Mouse (Mus musculus): ENCODE results near the gene Serpinb6a. TPM values are rescaled to one million over a fixed set of nuclear protein-coding genes. Genes with fewer than 3 reads are reported as not detected.
A peak's percentile ranks its signal among the peaks of the same experiment; 100 is the strongest.

Gene Serpinb6a
- polyA plus RNA-seq, 1 experiment, result 31.1 TPM

- no peak overlapping the region for H3K4me3 ChIP-seq (ENCODE audit: insufficient read depth, low read depth, low read length)
- H3K27me3 ChIP-seq (replicated peaks; ENCODE audit: control insufficient read depth, insufficient read depth, low read length), result no peaks in the 10 kb centered on the region
- peak; percentile 52 for DNase-seq
- H3K4me1 ChIP-seq (ENCODE audit: control insufficient read depth, insufficient read depth, low read length), result peaks cover 15% of the 10 kb centered on the region
- H3K36me3 ChIP-seq (ENCODE audit: control insufficient read depth, insufficient read depth, low read length), result peaks cover under 1% of the 10 kb centered on the region; the same call in 1 of the 2 replicates
- H3K27ac ChIP-seq (ENCODE audit: insufficient read depth, low read depth, low read length), result peak overlapping the region; percentile 69; the same call in 1 of the 2 replicates
- 44% methylated on average over 3 of the region's 3 CpGs for WGBS
- TF ChIP-seq CTCF (conservative IDR thresholded peaks at IDR 0.05; ENCODE audit: insufficient read depth, insufficient read length, low read depth, low read length), result no peak
These were observed 32.8 kb upstream of the Serpinb6a start for GRCm38 (mm10) chr13:34035424-34035823.

- no peak overlapping the region for H3K27ac ChIP-seq (ENCODE audit: insufficient read depth, low read depth, low read length)
- H3K4me1 ChIP-seq (ENCODE audit: control insufficient read depth, insufficient read depth, low read length), result peaks cover 7% of the 10 kb centered on the region
- DNase-seq, result no peak
- no peak overlapping the region for H3K4me3 ChIP-seq (ENCODE audit: insufficient read depth, low read depth, low read length)
- H3K36me3 ChIP-seq (ENCODE audit: control insufficient read depth, insufficient read depth, low read length), result peaks cover 3% of the 10 kb centered on the region; the same call in 1 of the 2 replicates
- TF ChIP-seq POLR2A (IDR thresholded peaks at IDR 0.05; ENCODE audit: low read depth, low read length) (no peak), CTCF (conservative IDR thresholded peaks at IDR 0.05; ENCODE audit: insufficient read depth, insufficient read length, low read depth, low read length) (no peak)
- WGBS, result 84% methylated on average over 2 of the region's 2 CpGs
- no peaks in the 10 kb centered on the region for H3K27me3 ChIP-seq (replicated peaks; ENCODE audit: control insufficient read depth, insufficient read depth, low read length)
These were observed 29.4 kb upstream of the Serpinb6a start for GRCm38 (mm10) chr13:34032041-34032440.

- H3K27ac ChIP-seq (ENCODE audit: insufficient read depth, low read depth, low read length), result no peak overlapping the region
- no peak for DNase-seq
- 81% methylated on average over 2 of the region's 2 CpGs for WGBS
These were observed 19.4 kb upstream of the Serpinb6a start for GRCm38 (mm10) chr13:34021998-34022397.

GRCm38 (mm10) chr13:34018521-34018920 lies 15.9 kb upstream of the Serpinb6a start:
- no peak for TF ChIP-seq CTCF (conservative IDR thresholded peaks at IDR 0.05; ENCODE audit: insufficient read depth, insufficient read length, low read depth, low read length)
- no peak for TF ChIP-seq POLR2A (IDR thresholded peaks at IDR 0.05; ENCODE audit: low read depth, low read length)
- Histone ChIP-seq H3K27me3 (replicated peaks; ENCODE audit: control insufficient read depth, insufficient read depth, low read length) (no peaks in the 10 kb centered on the region), H3K27ac (ENCODE audit: insufficient read depth, low read depth, low read length) (no peak overlapping the region), H3K4me3 (ENCODE audit: insufficient read depth, low read depth, low read length) (no peak overlapping the region), H3K36me3 (ENCODE audit: control insufficient read depth, insufficient read depth, low read length) (peaks cover 26% of the 10 kb centered on the region), H3K4me1 (ENCODE audit: control insufficient read depth, insufficient read depth, low read length) (no peaks in the 10 kb centered on the region)
- DNase-seq, result no peak
- 89% methylated on average over 1 of the region's 1 CpGs for WGBS

More at GRCm38 (mm10) chr13:34021998-34022397, 19.4 kb upstream of the Serpinb6a start:
- no peaks in the 10 kb centered on the region for H3K4me1 ChIP-seq (ENCODE audit: control insufficient read depth, insufficient read depth, low read length)
- peaks cover 19% of the 10 kb centered on the region for H3K36me3 ChIP-seq (ENCODE audit: control insufficient read depth, insufficient read depth, low read length)
- H3K4me3 ChIP-seq (ENCODE audit: insufficient read depth, low read depth, low read length), result no peak overlapping the region
- no peaks in the 10 kb centered on the region for H3K27me3 ChIP-seq (replicated peaks; ENCODE audit: control insufficient read depth, insufficient read depth, low read length)
- TF ChIP-seq CTCF (conservative IDR thresholded peaks at IDR 0.05; ENCODE audit: insufficient read depth, insufficient read length, low read depth, low read length), result no peak
- no peak for TF ChIP-seq POLR2A (IDR thresholded peaks at IDR 0.05; ENCODE audit: low read depth, low read length)

- peaks cover 24% of the 10 kb centered on the region for H3K36me3 ChIP-seq (ENCODE audit: control insufficient read depth, insufficient read depth, low read length)
- H3K27me3 ChIP-seq (replicated peaks; ENCODE audit: control insufficient read depth, insufficient read depth, low read length), result no peaks in the 10 kb centered on the region
- WGBS, result 86% methylated on average over 9 of the region's 9 CpGs
- no peaks in the 10 kb centered on the region for H3K4me1 ChIP-seq (ENCODE audit: control insufficient read depth, insufficient read depth, low read length)
- DNase-seq, result no peak
- no peak overlapping the region for H3K27ac ChIP-seq (ENCODE audit: insufficient read depth, low read depth, low read length)
- H3K4me3 ChIP-seq (ENCODE audit: insufficient read depth, low read depth, low read length), result no peak overlapping the region
- TF ChIP-seq POLR2A (IDR thresholded peaks at IDR 0.05; ENCODE audit: low read depth, low read length), result no peak
- TF ChIP-seq CTCF (conservative IDR thresholded peaks at IDR 0.05; ENCODE audit: insufficient read depth, insufficient read length, low read depth, low read length), result no peak
These were observed 14.5 kb upstream of the Serpinb6a start for GRCm38 (mm10) chr13:34016927-34017569.

- WGBS, result 49% methylated on average over 2 of the region's 2 CpGs
- Histone ChIP-seq H3K36me3 (ENCODE audit: control insufficient read depth, insufficient read depth, low read length) (peaks cover 2% of the 10 kb centered on the region; the same call in 1 of the 2 replicates), H3K27ac (ENCODE audit: insufficient read depth, low read depth, low read length) (no peak overlapping the region), H3K27me3 (replicated peaks; ENCODE audit: control insufficient read depth, insufficient read depth, low read length) (no peaks in the 10 kb centered on the region), H3K4me3 (ENCODE audit: insufficient read depth, low read depth, low read length) (no peak overlapping the region), H3K4me1 (ENCODE audit: control insufficient read depth, insufficient read depth, low read length) (peaks cover 5% of the 10 kb centered on the region; the same call in 1 of the 2 replicates)
- TF ChIP-seq CTCF (conservative IDR thresholded peaks at IDR 0.05; ENCODE audit: insufficient read depth, insufficient read length, low read depth, low read length) (no peak), POLR2A (IDR thresholded peaks at IDR 0.05; ENCODE audit: low read depth, low read length) (no peak)
- no peak for DNase-seq
These were observed 4.6 kb upstream of the Serpinb6a start for GRCm38 (mm10) chr13:34007234-34007633.

- no peak for TF ChIP-seq CTCF (conservative IDR thresholded peaks at IDR 0.05; ENCODE audit: insufficient read depth, insufficient read length, low read depth, low read length)
- no peak for TF ChIP-seq POLR2A (IDR thresholded peaks at IDR 0.05; ENCODE audit: low read depth, low read length)
- DNase-seq, result no peak
These were observed 464 bp upstream of the Serpinb6a start for GRCm38 (mm10) chr13:34003058-34003457.

More at GRCm38 (mm10) chr13:34003058-34003457, 464 bp upstream of the Serpinb6a start:
- Histone ChIP-seq H3K27ac (ENCODE audit: insufficient read depth, low read depth, low read length) (no peak overlapping the region), H3K4me1 (ENCODE audit: control insufficient read depth, insufficient read depth, low read length) (peaks cover 5% of the 10 kb centered on the region; the same call in 1 of the 2 replicates), H3K36me3 (ENCODE audit: control insufficient read depth, insufficient read depth, low read length) (no peaks in the 10 kb centered on the region), H3K4me3 (ENCODE audit: insufficient read depth, low read depth, low read length) (peak overlapping the region; percentile 87), H3K27me3 (replicated peaks; ENCODE audit: control insufficient read depth, insufficient read depth, low read length) (no peaks in the 10 kb centered on the region)
- WGBS, result under 1% methylated on average over 5 of the region's 5 CpGs
